Mouse (Mus musculus): Measurements from ENCODE around the gene Lman2. TPM values are rescaled to one million over a fixed set of nuclear protein-coding genes. Genes with fewer than 3 reads are reported as not detected.

The Lman2 gene
- total RNA-seq, 2 experiments from 2014 or later = 66.2 to 66.8 TPM

DNA sequence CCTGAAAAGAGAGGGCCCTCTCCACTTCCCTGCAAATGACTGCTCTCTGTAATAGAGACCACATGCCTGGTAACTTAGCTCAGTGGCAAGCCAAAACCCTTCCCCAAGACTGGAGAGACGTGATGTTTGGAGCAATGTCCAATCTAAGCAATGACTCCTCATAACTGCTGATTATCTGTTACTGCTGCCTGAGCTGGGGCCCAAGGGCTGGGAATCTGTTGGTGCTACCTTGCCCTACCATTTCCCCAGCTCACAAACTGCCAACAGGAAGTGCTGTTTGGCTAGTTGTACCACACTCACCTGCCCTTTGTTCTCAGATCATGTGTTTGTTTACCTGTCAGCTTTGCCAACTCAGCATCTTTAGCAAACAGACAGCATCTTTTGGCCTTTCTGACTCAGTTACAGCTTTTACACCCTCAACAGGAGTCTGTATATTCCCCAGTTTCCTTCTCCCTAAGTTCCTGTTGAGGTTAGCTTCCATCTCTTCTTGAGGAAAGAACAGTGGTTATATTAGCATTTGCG, 47.6 kb downstream of the Lman2 start:
- DNase-seq (ENCODE audit: low spot score in 2 of 2) = no peak
- Histone ChIP-seq H3K27ac (no peak overlapping the region), H3K4me3 (no peak overlapping the region)
- TF ChIP-seq CTCF (conservative IDR thresholded peaks at IDR 0.05) = no peak

DNA sequence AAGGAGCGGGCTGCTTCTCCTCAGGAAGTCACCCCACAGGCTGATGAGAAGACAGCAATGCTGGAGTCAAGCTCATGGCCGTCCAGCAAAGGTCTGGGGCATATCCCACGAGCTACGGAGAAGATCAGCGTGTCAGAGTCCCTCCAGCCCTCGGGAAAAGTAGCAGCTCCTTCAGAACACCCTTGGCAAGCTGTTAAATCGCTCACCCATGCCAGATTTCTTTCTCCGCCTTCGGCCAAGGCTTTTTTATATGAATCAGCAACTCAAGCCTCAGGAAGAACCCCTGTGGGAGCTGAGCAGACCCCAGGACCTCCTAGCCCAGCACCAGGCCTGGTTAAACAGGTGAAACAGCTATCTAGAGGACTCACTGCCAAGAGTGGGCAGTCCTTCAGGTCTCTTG, 49.5 kb downstream of the Lman2 start:
- peak overlapping the region; percentile 78 for H3K27ac ChIP-seq
- DNase-seq (ENCODE audit: low spot score in 2 of 2) = no peak
- TF ChIP-seq CTCF (conservative IDR thresholded peaks at IDR 0.05) = no peak

DNA sequence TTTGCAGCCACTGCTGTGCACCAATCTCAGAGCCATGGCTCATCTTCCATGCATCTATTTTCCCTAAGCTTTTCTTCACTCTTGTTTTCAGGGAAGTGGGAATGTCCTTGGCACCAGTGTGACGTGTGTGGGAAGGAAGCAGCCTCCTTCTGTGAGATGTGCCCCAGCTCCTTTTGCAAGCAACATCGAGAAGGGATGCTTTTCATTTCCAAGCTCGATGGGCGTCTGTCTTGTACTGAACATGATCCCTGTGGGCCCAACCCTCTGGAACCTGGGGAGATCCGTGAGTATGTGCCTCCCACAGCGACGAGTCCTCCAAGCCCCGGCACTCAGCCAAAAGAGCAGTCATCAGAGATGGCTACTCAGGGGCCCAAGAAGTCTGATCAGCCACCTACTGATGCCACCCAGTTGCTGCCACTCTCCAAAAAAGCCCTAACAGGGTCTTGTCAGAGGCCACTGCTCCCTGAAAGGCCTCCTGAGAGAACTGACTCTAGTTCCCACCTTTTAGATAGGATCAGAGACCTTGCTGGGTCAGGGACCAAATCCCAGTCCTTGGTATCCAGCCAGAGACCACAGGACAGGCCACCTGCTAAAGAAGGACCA, 50.5 kb downstream of the Lman2 start:
- TF ChIP-seq CTCF (conservative IDR thresholded peaks at IDR 0.05) = no peak
- peak; percentile 51 to 63 for DNase-seq (ENCODE audit: low spot score in 2 of 2)
- no peak overlapping the region for H3K4me3 ChIP-seq
- H3K27ac ChIP-seq = peak overlapping the region; percentile 78

More for the DNA sequence above, 49.5 kb downstream of the Lman2 start:
- no peak overlapping the region for H3K4me3 ChIP-seq

DNA sequence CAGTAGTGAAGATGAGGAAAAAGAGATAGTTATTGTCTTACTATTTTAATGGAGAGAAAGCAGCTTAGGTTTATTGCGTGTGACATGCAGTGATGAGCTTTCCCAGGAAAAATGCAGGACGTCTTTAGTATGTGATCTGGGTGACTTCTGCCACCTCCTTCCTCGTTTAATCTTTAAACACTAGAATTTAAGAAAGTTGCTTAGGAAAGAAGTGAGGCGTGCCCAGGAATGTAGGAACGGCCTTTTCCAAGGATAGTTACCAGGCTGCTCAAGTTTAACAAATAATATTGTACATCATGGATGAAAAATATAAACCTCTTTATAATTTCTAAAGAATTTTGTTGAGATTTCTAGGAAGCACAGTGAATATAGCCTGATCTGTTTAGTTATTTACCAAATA, 61.7 kb downstream of the Lman2 start:
- no peak overlapping the region for H3K27ac ChIP-seq
- no peak overlapping the region for H3K4me3 ChIP-seq
- TF ChIP-seq CTCF (conservative IDR thresholded peaks at IDR 0.05) = no peak
- DNase-seq (ENCODE audit: low spot score in 2 of 2) = no peak

DNA sequence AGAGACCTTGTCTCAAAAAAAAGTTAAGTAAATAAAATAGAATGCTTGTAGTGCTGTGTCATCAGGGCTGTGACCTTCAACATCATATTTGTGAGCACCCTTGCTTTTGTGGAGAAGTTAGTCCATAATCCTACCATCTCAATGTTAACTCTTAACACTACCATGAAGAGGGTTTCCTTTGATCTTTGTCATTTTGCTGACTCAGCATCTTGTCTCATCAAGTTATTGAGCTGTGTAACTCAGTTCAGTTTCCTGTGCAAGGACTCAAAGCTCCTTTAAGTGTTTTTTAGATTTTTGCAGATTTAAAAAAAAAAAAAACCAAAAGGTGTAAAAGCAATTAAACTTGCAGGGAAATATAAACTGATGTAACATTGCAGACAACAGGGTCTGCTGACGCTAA, 65.8 kb downstream of the Lman2 start:
- no peak overlapping the region for H3K4me3 ChIP-seq
- no peak for TF ChIP-seq CTCF (conservative IDR thresholded peaks at IDR 0.05)
- H3K27ac ChIP-seq = no peak overlapping the region
- no peak for DNase-seq (ENCODE audit: low spot score in 2 of 2)

Other genes starting within 250 kb of the Lman2 start
- not detected for gene Gm17617, start 229.2 kb downstream of the Lman2 start, total RNA-seq (2021)
- under 1 TPM; 0.36 to 0.42 TPM for gene Fgfr4, start 210.1 kb downstream of the Lman2 start, total RNA-seq (2021)
- 100 to 1,000 TPM; 125 to 131 TPM for gene Nsd1, start 153.0 kb downstream of the Lman2 start, total RNA-seq (2021)
- gene Prelid1, start 42.3 kb downstream of the Lman2 start, total RNA-seq (2021) = 100 to 1,000 TPM; 142 to 153 TPM
- gene Rab24, start 40.8 kb downstream of the Lman2 start, total RNA-seq (2021) = 10 to 100 TPM; 82.8 to 84.2 TPM
- gene Mxd3, start 33.0 kb downstream of the Lman2 start, total RNA-seq (2021) = 1 to 10 TPM; 1.2 to 1.8 TPM
- gene Rgs14, start 6.9 kb upstream of the Lman2 start, total RNA-seq (2021) = 100 to 1,000 TPM; 113 to 119 TPM
- gene Slc34a1, start 35.4 kb upstream of the Lman2 start, total RNA-seq (2021) = under 1 TPM in 1 of 2 experiments, not detected in 1; 0.15 TPM
- not detected for gene Pfn3, start 52.4 kb upstream of the Lman2 start, total RNA-seq (2021)
- gene F12, start 64.0 kb upstream of the Lman2 start, total RNA-seq (2021) = under 1 TPM; 0.44 to 0.93 TPM
- 10 to 100 TPM; 64.8 to 65.8 TPM for gene Grk6, start 82.3 kb upstream of the Lman2 start, total RNA-seq (2021)
- 10 to 100 TPM; 83.0 to 84.5 TPM for gene Prr7, start 101.5 kb upstream of the Lman2 start, total RNA-seq (2021)
- 100 to 1,000 TPM; 396 to 403 TPM for gene Dbn1, start 125.3 kb upstream of the Lman2 start, total RNA-seq (2021)
- 10 to 100 TPM; 97.4 to 99.9 TPM for gene Pdlim7, start 150.9 kb upstream of the Lman2 start, total RNA-seq (2021)
- gene Dok3, start 166.5 kb upstream of the Lman2 start, total RNA-seq (2021) = 10 to 100 TPM; 12.2 to 13.7 TPM
- 10 to 100 TPM; 56.2 to 60.6 TPM for gene Ddx41, start 173.9 kb upstream of the Lman2 start, total RNA-seq (2021)
- gene Fam193b, start 208.3 kb upstream of the Lman2 start, total RNA-seq (2021) = 10 to 100 TPM; 95.3 to 97.7 TPM
- gene Tmed9, start 210.9 kb upstream of the Lman2 start, total RNA-seq (2021) = 100 to 1,000 TPM; 133 to 138 TPM
- gene B4galt7, start 237.1 kb upstream of the Lman2 start, total RNA-seq (2021) = 10 to 100 TPM; 22.8 to 24.3 TPM

Measured in layer of hippocampus, adult 2 months (tissue).